Mouse (Mus musculus) kidney, postnatal 36 days (tissue): Measurements from ENCODE around the gene Gstm3.

Source experiments
- DNase-seq, 2 experiments: peaks; one replicate each; pipeline ENCODE4 v3.0.0; 2021 to 2022; ENCODE audit warnings: mixed read lengths in 2 of 2

Gstm3 gene

GRCm38 (mm10) chr3:107928691-107929090 lies 40.4 kb downstream of the Gstm3 start:
- DNase-seq, result no peak

DNA sequence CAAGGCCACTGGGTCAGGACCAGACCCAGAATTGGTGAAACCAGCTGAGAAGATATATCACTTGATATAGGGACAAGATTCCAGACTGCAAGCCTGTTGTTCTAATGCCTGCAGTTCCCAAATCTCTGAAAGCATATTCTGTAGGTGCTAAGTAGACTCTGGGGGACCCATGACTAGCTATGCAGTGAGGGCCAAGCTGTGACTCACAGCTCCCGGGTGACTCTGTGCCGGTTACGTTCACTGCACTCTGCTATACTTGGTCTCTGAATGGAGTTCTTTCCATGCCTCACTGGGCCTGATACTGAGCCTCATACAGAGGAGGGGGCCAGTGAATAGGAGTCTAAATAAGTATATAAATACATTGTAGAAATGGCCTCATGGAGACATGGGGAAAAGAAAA lies 41.2 kb downstream of the Gstm3 start:
- no peak for DNase-seq

DNA sequence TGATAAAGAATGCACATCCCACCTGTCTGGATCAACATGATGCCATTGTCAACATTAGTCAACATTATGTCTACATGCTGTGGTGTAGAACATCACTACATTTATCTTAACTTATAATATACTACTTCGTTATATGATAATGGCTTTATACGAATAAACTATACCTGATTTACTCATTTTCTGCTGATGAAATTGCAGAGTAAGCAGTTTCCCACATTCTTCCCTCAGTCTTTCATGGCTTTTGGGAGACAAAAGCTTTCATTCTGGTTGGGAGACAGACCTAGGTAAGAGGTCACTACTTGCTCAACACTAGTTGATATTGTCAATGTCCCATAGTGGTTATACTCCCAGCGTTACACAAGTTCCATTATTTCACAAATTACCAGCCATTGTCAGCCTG lies 43.7 kb downstream of the Gstm3 start:
- DNase-seq, result no peak

DNA sequence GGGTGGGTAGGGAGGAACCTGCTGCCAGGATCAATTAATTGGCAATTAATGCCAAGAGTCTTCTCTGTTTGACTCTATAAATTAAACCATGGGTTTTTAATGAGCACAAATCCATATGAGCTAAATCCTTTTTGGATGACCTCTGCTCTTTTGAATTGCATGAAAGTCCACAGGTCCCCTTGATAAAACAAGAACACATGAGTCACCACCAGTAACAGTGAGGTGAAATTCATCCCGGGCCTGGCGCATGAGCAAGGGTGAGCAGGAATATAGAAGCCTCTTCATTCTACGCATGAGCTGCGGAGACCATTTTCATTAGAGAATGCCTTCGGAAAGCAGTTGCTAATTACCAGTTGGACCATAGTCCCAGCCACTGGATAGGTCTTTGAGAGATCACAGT lies 48.7 kb downstream of the Gstm3 start:
- DNase-seq, result no peak

DNA sequence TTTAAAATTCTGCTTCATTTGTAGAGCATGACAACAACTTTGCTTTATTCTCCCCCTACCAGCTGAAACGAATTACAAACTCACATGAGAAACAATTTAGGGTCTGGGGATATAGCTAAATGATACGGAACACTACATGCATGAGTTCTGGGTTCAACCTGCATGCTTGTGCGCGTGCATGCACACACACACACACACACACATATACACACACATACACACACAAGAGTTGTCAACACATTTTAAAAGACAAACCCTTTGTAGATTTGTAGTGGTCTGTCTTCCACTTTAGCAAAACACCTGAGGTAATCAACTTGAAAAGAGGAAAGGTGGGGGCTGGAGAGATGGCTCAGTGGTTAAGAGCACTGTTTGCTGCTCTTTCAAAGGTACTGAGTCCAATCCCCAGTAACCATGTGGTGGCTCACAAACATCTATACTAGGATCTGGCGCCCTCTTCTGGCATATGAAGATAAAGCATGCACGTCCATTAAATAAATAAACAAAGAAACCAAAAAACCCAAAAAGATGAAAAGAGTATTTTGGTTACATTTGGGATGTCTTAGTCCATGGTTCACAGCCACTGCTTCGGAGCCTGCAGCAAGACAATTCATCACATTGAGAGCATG lies 51.2 kb downstream of the Gstm3 start:
- peak; percentile 75 to 78 for DNase-seq

- DNase-seq, result no peak
Observed at GRCm38 (mm10) chr3:107917097-107917496, 52.0 kb downstream of the Gstm3 start.

GRCm38 (mm10) chr3:107916674-107917073 lies 52.4 kb downstream of the Gstm3 start:
- DNase-seq, result no peak
